Mouse (Mus musculus) heart, postnatal 25 days (tissue): ENCODE results near the gene Slco2a1. TPM values are rescaled to one million over a fixed set of nuclear protein-coding genes. Genes with fewer than 3 reads are reported as not detected.
"Not testable (repeated sequence)": the region's sequence is repeated elsewhere in the genome, so short reads cannot be mapped to it uniquely, and the experiment has no call there.

Source experiments
- DNase-seq: peaks from one replicate; pipeline ENCODE4 v3.0.0; 2022; ENCODE audit warnings: low spot score
- intact Hi-C: fragments of 180-260 bp; cut with DNase I; formaldehyde crosslinking; loops from one replicate; pipeline ENCODE4 v1.15.1; 2025
- total RNA-seq, 2 experiments: library from RNA; stranded (reverse); gene quantifications; 2 replicates each; pipeline ENCODE4 v1.2.3; 2021

The Slco2a1 gene
- total RNA-seq, 2 experiments from 2014 or later: 4.8 to 5.6 TPM

DNA sequence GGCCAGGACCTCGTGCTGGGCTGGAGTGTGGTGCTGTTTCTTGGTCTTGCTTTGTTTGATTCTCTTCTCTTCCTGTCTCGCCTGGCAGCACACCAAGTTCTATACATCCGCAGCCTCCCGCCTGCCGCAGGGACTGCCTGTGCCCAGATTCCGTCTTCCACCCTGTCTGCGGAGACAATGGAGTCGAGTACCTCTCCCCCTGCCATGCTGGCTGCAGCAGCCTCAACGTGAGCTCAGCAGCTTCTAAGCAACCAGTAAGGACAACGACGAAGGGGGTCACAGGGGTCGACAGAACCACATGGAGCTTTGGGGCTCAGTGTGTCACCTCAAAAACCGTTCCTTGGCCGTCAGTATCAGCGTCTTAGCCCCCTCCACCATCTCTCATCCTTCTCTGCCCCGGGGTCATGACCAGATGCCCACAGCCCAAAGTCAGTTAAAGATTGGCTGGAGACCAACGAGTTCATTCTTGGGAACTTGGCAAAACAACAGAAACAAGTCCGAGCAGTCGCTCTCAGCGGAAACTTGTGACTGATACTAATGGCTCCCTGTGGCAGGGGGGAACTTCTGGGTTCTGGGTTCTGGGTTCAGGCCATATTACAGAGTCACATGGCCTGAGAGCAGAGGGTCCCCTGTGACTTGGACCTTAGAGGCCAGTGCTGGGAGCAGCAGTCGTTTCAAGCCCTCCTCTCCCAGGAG, 88.5 kb downstream of the Slco2a1 start:
- intact Hi-C loops: loop anchor here (5.0 kb wide), 1 partner anchor 160 kb away; no protein-coding TSS in a partner anchor

DNA sequence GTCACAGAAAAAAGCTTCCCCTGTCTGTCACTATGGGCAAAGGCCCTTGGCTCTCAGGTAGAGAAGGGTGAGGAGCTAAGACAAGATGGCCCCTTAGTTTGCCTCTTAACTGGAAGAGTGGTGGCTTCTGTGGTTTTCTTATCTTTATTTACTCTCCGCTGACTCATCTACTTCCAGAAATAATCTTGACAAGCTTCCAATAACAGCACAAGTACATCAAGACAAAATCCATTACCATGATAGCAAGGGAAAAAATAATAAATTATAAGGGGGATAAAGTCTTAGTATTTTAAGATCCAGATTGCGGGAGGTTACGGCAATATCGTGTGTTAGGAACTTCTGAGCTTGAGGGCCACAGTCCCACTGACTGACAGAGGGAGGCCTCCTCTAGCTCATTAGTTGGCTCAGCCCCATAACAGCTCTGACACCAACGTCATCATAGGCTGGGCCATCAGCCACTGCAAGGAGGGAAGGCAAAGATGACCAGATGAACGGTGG, 89.7 kb downstream of the Slco2a1 start:
- no peak for DNase-seq
- intact Hi-C loops: loop anchor here (5.0 kb wide), 1 partner anchor 161 kb away; no protein-coding TSS in a partner anchor

More for the DNA sequence above, 88.5 kb downstream of the Slco2a1 start:
- peak; percentile 15 for DNase-seq

DNA sequence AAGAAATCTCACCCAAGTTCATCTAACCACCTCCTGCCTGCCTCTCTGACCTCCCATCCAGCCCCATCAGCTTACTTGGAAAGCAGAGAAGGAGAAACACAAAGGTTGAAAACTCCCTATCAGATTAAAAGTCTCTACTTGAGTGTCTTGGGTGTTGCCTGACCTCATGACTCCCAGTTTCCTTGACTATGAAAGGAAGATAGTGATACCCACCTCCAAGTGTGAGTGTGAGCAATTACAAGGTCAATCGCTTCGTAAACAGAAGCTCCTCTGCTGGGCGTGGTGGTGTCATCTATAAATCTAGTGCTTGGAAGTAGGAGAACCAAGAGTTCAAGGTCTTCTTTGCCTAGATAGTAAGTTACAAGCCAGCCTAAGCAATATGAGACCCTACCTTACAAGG, 91.7 kb downstream of the Slco2a1 start:
- DNase-seq: no peak
- intact Hi-C loops: no loop called here

DNA sequence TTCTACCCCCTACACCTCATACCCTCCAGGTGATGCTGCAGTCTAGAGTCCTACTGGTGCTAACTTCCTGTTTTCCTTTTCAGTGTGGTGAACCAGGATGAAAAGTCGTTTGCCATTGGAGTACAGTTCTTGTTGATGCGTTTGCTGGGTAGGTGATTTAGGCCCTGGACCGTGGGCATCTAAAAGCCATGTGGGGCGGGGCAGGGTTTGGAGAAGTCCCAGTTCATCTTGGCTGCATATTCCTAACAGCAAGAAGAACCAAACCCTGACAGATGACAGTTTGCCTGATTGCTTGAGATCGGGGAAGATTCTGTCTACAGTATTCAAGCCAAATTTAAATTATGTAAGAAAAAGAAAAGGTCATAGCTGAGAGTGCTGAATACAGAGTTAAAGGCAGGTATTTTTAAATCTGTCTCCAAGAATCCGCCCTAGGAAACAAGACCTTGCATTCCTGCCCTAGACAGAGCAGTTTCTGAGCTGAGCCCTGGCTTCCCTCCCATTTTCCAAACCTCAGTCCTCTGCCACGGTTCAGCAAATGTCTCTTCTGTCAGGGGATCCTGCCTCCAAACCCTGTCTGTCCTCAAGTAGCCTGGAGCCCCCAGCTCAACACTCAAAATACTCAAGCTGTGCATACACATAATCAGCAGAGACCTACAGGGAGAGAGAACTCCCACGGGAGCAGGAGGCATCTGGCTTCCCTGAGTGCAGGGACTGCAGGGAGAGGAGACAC, 93.9 kb downstream of the Slco2a1 start:
- intact Hi-C loops: no loop called here
- no peak for DNase-seq

DNA sequence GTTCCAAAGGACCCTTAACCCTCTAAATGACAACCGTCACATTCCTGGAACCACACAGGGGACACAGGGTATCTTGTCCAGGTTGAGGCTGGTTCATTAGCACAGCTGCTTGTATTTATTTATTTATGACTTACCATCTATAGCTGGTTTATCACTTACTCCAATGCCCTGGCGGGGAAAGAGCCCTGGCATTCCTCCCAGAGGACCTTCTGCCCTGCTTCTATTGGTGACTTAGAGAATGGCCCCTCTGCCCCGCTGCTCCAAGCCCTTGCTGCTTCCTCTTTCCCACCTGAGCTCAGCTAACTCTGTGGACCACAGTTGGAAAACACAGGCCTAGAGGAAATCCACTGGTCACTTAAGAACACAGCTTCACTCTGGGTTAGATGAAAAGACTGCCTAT, 94.9 kb downstream of the Slco2a1 start:
- no peak for DNase-seq
- intact Hi-C loops: no loop called here

DNA sequence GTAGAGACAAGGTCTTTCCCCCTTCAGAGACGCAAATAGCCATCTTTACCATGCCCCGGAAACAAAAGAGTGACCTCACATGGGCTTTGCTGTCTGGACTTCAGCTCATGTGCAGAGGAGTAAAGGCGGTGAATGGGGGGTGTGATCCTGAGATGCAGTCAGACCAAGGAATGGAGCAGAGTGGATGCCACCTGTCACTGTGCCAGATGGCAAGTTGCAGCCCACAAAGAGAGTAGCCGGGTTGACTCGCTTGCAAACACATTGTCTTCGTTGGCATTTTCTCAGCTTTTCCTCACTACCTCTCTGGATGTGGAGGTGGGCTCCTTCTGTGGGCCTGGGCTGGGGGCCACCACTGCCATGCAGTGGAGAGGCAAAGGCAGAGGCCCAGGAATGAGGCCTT, 98.2 kb downstream of the Slco2a1 start:
- no peak for DNase-seq
- intact Hi-C loops: loop anchor here (5.0 kb wide), 1 partner anchor 64 kb away; no protein-coding TSS in a partner anchor

DNA sequence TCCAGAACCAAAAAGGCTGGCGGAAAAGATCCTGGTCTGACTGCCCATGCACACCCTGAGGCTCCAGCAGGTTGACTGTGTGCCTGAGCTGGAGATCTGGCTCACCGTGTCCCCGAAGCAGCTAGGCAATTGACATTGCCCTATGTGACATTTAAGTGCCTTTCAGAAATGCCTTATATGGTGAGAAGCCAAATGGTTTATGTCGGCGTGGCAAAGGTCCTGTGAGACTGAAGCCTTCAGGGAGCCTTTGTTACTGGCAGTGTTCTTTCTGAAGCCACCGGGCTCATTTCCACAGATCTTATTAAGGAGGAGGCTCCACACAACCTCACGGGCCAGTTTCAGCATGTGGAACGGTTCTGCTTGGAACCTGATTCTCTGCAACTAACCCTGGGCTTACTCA, 98.8 kb downstream of the Slco2a1 start:
- intact Hi-C loops: loop anchor here (5.0 kb wide), 1 partner anchor 65 kb away; no protein-coding TSS in a partner anchor
- no peak for DNase-seq

DNA sequence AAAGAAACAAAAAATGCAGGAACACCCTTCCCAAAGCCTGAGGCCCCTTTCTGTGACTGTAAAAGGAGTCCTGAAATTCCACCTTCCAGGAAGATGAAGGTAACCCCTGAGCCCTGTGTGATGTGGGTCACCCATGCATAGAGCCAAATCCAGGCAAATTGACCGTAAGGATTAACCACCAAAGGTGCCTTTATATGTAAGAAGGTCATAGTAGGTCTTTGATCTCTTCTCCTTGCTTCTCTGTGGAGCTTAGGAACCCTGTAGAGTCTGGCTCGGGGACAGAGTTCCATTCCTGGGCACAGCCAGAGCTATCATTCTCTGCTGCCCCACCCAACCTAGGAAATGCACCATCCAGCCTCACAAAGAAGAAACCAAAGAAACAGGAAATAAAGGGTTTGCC, 100.1 kb downstream of the Slco2a1 start:
- intact Hi-C loops: loop anchor here (5.0 kb wide), 1 partner anchor 66 kb away; no protein-coding TSS in a partner anchor
- no peak for DNase-seq

DNA sequence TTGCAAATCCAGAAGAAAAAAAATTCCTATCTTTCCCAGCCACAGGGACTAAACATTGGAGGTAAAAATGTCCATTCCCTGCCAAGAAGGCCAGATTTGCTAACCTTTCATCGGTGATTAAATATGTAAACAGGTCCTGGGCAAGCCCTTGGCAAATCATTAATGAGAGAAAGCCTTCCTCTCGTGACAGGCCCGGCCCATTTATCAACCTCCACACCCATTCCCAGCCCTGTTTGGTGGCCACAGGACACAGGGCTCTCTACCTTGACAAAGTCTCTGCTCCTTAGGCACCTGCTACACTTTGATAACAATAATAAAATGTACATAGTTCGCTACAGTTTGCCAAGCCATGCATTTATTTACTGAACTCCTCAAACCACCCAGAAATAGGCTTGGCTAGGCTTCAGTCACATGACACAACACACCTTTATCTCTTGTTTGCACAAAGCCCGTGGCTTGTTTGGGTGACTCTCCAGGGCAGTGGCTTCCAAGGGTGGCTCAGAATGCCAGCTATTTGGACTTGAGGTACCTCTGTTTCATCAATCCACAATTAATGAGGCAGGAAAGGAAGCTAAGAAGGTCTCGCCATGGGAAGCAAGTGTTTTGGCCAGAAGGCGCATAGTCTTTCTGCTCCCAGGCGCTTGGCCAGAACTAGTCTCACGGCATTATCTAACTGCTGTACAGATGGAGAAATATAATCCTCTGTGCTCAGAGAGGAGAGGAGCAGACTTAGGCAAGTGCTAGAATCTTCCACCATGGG, 101.8 kb downstream of the Slco2a1 start:
- no peak for DNase-seq
- intact Hi-C loops: loop anchor here (5.0 kb wide), 1 partner anchor 78 kb away; no protein-coding TSS in a partner anchor

DNA sequence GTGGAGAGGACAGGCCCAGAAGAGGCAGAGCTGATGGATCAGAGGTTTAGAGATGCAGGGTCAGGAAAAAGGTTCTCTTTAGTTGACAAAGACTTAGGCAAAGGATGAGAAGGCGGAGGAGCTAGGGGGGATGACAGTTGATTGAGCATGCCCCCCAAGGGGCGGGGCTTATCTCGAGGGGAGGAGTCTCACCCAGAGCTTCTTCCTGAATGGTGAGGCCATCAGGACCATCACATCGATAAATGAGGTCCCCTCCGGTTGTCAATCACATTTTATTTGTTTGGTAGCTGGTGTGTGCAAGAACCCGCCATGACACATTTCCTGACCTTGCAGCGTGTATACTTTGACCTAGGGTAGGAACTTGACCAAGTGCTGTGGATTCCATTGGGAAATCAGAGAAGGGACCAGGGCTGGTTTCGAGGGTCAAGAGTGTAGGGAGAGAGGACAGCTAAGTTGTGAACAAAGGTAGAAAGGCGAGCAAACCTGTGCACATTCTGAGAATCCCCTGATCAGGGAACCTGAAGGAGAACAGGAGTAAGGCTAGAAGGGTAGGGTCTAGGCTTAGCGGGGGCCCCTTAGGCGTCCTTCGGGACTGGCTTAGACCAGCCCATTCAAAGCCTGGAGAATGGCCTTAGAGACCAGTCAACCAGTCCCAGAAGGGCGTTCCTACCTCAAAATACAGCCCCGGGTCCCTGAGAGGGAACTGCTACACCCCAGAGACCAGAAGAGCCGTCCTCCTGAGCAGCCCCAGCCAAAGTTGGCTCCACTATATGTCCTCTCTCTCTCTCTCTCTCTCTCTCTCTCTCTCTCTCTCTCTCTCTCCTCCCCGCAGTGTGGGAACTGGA, 102.7 kb downstream of the Slco2a1 start:
- intact Hi-C loops: loop anchor here (5.0 kb wide), 1 partner anchor 79 kb away; no protein-coding TSS in a partner anchor
- no peak for DNase-seq

DNA sequence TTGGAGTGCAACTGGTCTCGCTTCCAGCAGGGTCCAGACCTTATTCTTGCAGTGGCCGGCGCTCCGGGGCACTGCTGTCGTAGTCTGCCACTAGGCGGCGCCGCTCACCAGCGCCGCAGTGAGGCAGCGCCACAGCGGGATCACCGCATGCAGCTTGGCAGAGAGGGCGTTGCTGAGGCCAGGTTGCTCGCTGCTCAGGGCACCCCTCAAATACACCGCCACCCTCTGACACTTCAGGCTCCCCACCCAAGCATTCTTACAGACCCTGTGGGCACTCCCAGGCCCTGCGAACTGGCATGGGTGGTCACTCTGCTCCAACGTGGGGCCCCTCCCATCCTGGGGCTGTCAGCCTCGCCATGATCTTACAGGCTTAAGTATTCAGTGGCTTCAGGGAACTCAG, 103.7 kb downstream of the Slco2a1 start:
- intact Hi-C loops: loop anchor here (2.0 to 5.0 kb wide), 3 partner anchors 35 to 211 kb away; no protein-coding TSS in a partner anchor
- DNase-seq: peak; percentile 62

DNA sequence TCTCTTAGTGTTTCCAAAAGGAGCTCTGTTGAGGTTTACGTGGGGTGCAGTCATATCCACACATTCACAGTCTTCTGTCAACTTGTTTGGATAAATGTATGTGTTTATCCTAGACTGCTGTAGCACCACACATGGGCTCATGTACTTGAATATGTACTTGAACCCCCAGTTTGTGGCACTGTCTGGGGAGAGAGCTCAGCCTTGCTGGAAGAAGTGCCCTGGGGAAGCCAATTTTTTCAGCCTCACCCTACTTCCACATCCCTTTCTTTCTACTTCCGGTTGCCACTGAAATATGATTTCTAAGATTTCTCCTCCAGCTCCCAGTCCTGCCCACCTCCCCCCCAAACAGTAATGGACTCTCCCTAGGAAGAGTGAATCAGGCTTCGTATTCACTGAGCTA, 105.2 kb downstream of the Slco2a1 start:
- intact Hi-C loops: loop anchor here (2.0 to 5.0 kb wide), 3 partner anchors 37 to 209 kb away; no protein-coding TSS in a partner anchor
- DNase-seq: no peak

DNA sequence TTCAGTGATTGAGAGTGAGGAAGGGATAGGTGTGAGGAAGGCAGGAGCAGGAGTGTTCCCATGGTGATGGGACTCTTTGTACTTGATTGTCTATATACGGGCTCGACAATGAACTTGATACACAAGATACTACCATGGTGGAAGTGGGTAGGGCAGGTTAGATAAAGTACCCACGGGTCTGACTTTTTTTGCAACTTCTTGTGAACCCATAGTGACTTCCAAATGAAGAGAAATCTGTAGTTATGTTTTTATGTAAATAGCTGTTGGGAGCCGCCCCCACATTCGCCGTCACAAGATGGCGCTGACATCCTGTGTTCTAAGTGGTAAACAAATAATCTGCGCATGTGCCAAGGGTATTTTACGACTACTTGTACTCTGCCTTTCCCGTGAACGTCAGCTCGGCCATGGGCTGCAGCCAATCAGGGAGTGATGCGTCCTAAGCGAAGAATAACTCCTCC, 119.9 kb downstream of the Slco2a1 start:
- intact Hi-C loops, DNase-seq: not testable (repeated sequence)

DNA sequence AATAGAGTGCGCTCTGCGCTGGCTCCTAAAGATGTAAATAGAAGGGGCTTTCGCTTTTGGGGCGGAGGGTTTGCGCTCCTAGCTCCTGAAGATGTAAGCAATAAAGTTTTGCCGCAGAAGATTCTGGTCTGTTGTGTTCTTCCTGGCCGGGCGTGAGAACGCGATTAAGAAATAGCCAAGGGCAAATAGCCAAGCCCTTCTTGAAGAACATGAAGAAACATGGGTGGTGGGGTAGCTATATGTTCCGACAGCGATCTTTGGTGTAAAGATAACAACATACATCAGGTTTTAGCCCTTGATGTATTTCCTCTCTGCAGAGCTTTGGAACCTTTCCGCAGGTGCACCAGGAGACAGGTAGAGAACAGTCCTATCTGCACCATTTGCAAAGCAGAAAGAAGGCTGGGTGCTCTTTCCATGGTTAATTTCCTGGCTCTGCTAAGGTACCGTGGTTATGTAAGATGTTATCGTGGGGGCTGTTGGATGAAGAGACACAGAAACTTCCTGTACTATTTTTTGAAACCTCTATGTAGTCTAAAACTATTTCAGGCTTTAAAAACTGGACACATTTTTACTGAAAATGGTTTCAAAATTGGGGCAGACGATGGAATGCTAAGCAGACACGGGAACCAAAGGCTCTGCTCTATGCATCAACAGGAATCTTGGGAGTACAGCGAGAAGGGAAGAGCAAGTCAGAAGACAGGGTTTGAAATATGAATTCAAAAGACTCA, 120.6 kb downstream of the Slco2a1 start:
- DNase-seq: no peak
- intact Hi-C loops: no loop called here

DNA sequence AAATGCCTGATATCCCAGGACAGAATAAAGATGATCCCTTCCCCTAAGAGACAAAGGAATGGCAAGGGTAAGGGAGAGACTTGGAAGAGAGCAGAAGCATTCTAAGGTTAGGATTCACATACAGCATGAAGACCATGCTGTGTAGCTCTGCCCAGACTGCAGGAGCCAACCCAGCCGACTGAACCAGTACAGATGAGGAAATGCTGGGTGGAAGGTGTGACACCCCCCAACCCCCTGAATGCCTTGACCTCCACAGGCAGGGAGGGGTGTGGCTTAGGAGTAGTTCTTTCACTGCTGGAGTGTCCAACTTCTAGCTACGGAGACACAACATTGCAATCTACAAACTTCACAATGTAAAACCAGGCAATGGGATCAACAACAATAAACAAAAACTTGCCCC, 121.4 kb downstream of the Slco2a1 start:
- no peak for DNase-seq
- intact Hi-C loops: no loop called here

DNA sequence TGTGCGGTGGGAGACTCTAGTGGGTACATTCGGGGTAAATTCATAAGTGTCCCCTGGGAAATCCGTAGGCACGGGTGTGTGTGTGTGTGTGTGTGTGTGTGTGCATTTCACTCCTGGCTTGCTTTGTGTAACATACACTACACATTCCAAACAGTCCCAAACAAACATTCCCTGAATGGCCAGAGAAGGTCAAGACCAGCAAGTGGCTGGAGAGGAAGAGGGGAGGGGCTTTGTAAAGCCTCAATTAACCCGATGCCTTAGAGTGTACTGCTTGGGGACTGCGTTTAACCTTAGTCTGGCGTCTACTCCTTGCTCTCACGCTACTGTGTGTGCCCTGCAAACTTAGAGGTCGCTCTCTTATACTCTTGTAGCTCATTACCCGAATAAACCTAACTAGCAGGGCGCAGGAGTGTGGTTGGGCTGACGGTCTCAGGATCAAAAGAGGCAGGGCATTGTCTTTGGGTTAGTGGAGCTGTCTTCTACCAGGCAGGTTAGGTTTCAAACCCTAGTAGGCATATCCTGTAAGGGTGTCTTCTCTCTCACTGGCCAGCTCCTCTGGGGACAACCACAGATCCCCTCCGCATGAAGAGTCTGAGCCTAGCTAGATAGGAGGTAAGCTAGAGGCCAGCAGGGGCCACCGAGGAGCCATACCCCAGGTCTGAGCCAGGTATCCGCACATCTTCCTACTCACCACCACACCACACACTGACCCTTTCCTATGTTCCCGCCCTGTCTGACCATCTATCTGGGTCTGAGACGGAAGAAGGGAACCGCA, 122.4 kb downstream of the Slco2a1 start:
- no peak for DNase-seq
- intact Hi-C loops: no loop called here

DNA sequence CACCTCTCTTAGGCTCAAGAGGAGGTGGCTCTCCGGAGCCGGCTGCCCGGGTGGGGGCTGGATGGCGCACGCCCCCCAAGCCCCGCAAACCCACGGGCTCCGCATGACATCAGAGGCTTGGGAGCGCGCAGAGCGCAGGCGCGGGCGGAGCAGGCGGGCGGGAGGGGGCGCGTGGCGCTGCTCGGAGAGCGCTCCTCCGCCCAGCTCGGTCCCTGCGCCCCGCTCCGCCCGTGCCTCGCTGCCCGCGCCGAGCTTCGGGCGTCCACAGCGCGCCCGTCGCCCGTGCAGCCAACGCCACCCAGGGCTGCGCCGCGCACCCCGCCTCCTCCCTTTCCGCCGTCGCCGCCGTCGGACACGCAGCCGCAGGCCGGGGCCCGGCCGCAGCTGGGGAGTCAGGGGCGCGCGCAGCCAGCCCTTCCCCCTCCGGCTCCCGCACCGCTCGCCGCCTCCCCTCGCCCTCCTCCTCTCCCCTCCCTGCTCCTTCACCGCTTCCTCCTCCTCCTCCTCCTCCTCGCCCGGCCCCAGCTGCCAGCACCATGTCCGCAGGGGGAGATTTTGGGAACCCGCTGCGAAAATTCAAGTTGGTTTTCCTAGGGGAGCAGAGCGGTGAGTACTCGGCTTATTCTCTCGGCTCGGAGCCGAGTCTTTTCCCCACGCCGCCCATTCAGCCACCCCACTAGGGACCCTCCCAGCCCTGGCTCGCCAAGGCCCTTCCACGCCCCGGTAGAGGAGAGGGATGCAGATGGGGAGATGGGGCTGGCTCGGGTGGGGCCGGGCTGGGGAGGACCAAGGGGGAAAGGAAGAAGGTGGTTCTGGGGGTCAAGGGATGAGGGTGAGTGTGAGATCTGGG, 123.3 kb downstream of the Slco2a1 start, which contains the start of gene Rab6b:
Gene Rab6b (plus strand): TSS at position 167 of the 850 bp plus-strand sequence.
- intact Hi-C loops: no loop called here
- no peak for DNase-seq
